Mouse (Mus musculus): Measurements from ENCODE around the gene Lsm14b. TPM values are rescaled to one million over a fixed set of nuclear protein-coding genes. Genes with fewer than 3 reads are reported as not detected.

Lsm14b gene
- polyA plus RNA-seq, 1 experiment from 2014 or later = 20.5 TPM

- no peak overlapping the region for H3K27ac ChIP-seq (replicated peaks)
- ATAC-seq (ENCODE audit: low FRiP score, low read depth) = no peak
- H3K9ac ChIP-seq = no peak overlapping the region
- H3K4me2 ChIP-seq = no peak overlapping the region
- H3K27me3 ChIP-seq = peaks cover 12% of the 10 kb centered on the region
- WGBS = 77% methylated on average over 7 of the region's 7 CpGs
- H3K4me3 ChIP-seq = no peak overlapping the region
- no peaks in the 10 kb centered on the region for H3K36me3 ChIP-seq
- no peaks in the 10 kb centered on the region for H3K9me3 ChIP-seq
- no peaks in the 10 kb centered on the region; the same call in 1 of the 2 replicates for H3K4me1 ChIP-seq (replicated peaks)
These were observed 4.6 kb upstream of the Lsm14b start for GRCm38 (mm10) chr2:180020091-180020661.

GRCm38 (mm10) chr2:180020919-180021318, 3.9 kb upstream of the Lsm14b start:
- H3K4me1 ChIP-seq (replicated peaks) = peaks cover 1% of the 10 kb centered on the region
- H3K36me3 ChIP-seq = no peaks in the 10 kb centered on the region
- no peak overlapping the region for H3K4me2 ChIP-seq
- H3K4me3 ChIP-seq = no peak overlapping the region
- H3K9ac ChIP-seq = no peak overlapping the region
- no peak for ATAC-seq (ENCODE audit: low FRiP score, low read depth)
- H3K9me3 ChIP-seq = no peaks in the 10 kb centered on the region
- H3K27me3 ChIP-seq = peaks cover 12% of the 10 kb centered on the region
- 88% methylated on average over 8 of the region's 8 CpGs for WGBS
- no peak overlapping the region for H3K27ac ChIP-seq (replicated peaks)

- no peaks in the 10 kb centered on the region for H3K9me3 ChIP-seq
- H3K4me2 ChIP-seq = no peak overlapping the region
- H3K4me3 ChIP-seq = no peak overlapping the region
- ATAC-seq (ENCODE audit: low FRiP score, low read depth) = no peak
- H3K9ac ChIP-seq = no peak overlapping the region
- WGBS = 67% methylated on average over 6 of the region's 6 CpGs
- H3K4me1 ChIP-seq (replicated peaks) = peaks cover 20% of the 10 kb centered on the region
- peaks cover 12% of the 10 kb centered on the region for H3K27me3 ChIP-seq
- no peak overlapping the region for H3K27ac ChIP-seq (replicated peaks)
- H3K36me3 ChIP-seq = no peaks in the 10 kb centered on the region
These were observed 2.0 kb upstream of the Lsm14b start for GRCm38 (mm10) chr2:180022751-180023150.

GRCm38 (mm10) chr2:180025135-180025860, 511 bp downstream of the Lsm14b start:
- ATAC-seq (ENCODE audit: low FRiP score, low read depth) = peak; percentile 9
- Histone ChIP-seq H3K4me2 (peak overlapping the region; percentile 90), H3K36me3 (peaks cover 24% of the 10 kb centered on the region), H3K9ac (peak overlapping the region; percentile 96), H3K9me3 (no peaks in the 10 kb centered on the region), H3K4me1 (replicated peaks) (peaks cover 33% of the 10 kb centered on the region), H3K27ac (replicated peaks) (peak overlapping the region; percentile 96), H3K4me3 (peak overlapping the region; percentile 85), H3K27me3 (peaks cover 12% of the 10 kb centered on the region)
- WGBS = 0% methylated on average over 71 of the region's 84 CpGs

DNA sequence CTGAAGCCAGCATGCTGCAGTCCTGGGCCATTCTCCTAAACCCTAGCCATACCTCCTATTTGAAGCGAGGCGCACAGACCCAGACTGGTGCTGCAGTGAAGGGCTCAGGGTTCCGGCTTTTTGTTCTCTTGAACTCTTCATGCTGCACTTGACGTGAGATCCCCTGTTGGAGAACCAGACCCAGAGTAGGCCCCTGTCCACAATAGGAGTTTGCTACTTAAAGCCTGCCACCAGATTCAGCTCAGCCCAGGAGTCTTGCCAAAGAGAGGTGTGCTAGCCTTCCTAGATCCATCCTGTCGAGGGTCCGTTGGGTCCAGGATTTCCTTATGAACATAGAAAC, 1.0 kb downstream of the Lsm14b start:
- Histone ChIP-seq H3K36me3 (peaks cover 30% of the 10 kb centered on the region), H3K9ac (peak overlapping the region; percentile 96), H3K4me3 (peak overlapping the region; percentile 85), H3K27ac (replicated peaks) (peak overlapping the region; percentile 96), H3K4me2 (peak overlapping the region; percentile 90), H3K9me3 (no peaks in the 10 kb centered on the region), H3K4me1 (replicated peaks) (peaks cover 33% of the 10 kb centered on the region), H3K27me3 (peaks cover 12% of the 10 kb centered on the region)
- 7% methylated on average over 6 of the region's 6 CpGs for WGBS
- ATAC-seq (ENCODE audit: low FRiP score, low read depth) = no peak

- peak overlapping the region; percentile 90 for H3K4me2 ChIP-seq
- H3K36me3 ChIP-seq = peaks cover 49% of the 10 kb centered on the region
These were observed 3.0 kb downstream of the Lsm14b start for GRCm38 (mm10) chr2:180027768-180028167.

GRCm38 (mm10) chr2:180031270-180031669, 6.5 kb downstream of the Lsm14b start:
- peaks cover 83% of the 10 kb centered on the region for H3K36me3 ChIP-seq
- WGBS = 83% methylated on average over 6 of the region's 6 CpGs
- ATAC-seq (ENCODE audit: low FRiP score, low read depth) = no peak

More at GRCm38 (mm10) chr2:180027768-180028167, 3.0 kb downstream of the Lsm14b start:
- Histone ChIP-seq H3K9ac (peak overlapping the region; percentile 96; the same call in 1 of the 2 replicates), H3K27me3 (no peaks in the 10 kb centered on the region), H3K4me1 (replicated peaks) (peaks cover 33% of the 10 kb centered on the region), H3K9me3 (no peaks in the 10 kb centered on the region), H3K4me3 (peak overlapping the region; percentile 85), H3K27ac (replicated peaks) (no peak overlapping the region)
- WGBS = 64% methylated on average over 9 of the region's 9 CpGs
- no peak for ATAC-seq (ENCODE audit: low FRiP score, low read depth)

GRCm38 (mm10) chr2:180032925-180033324, 8.1 kb downstream of the Lsm14b start:
- ATAC-seq (ENCODE audit: low FRiP score, low read depth) = no peak
- H3K4me1 ChIP-seq (replicated peaks) = peaks cover 12% of the 10 kb centered on the region

More at GRCm38 (mm10) chr2:180031270-180031669, 6.5 kb downstream of the Lsm14b start:
- H3K27me3 ChIP-seq = no peaks in the 10 kb centered on the region
- H3K4me2 ChIP-seq = no peak overlapping the region
- H3K4me1 ChIP-seq (replicated peaks) = peaks cover 28% of the 10 kb centered on the region
- no peak overlapping the region for H3K4me3 ChIP-seq
- H3K9me3 ChIP-seq = no peaks in the 10 kb centered on the region
- H3K9ac ChIP-seq = no peak overlapping the region
- no peak overlapping the region for H3K27ac ChIP-seq (replicated peaks)

GRCm38 (mm10) chr2:180033956-180034355, 9.2 kb downstream of the Lsm14b start:
- no peaks in the 10 kb centered on the region for H3K27me3 ChIP-seq
- H3K36me3 ChIP-seq = peaks cover 99% of the 10 kb centered on the region
- H3K9ac ChIP-seq = no peak overlapping the region
- no peaks in the 10 kb centered on the region for H3K9me3 ChIP-seq
- H3K4me2 ChIP-seq = no peak overlapping the region
- peaks cover 1% of the 10 kb centered on the region for H3K4me1 ChIP-seq (replicated peaks)
- WGBS = 62% methylated on average over 3 of the region's 3 CpGs
- no peak overlapping the region for H3K4me3 ChIP-seq
- no peak; the same call in 1 of the 2 replicates for ATAC-seq (ENCODE audit: low FRiP score, low read depth)
- no peak overlapping the region for H3K27ac ChIP-seq (replicated peaks)

More at GRCm38 (mm10) chr2:180032925-180033324, 8.1 kb downstream of the Lsm14b start:
- Histone ChIP-seq H3K27me3 (no peaks in the 10 kb centered on the region), H3K27ac (replicated peaks) (no peak overlapping the region), H3K9ac (no peak overlapping the region), H3K4me2 (no peak overlapping the region), H3K36me3 (peaks cover 99% of the 10 kb centered on the region), H3K9me3 (no peaks in the 10 kb centered on the region), H3K4me3 (no peak overlapping the region)
- whole genome bisulfite sequencing = 85% methylated on average over 3 of the region's 3 CpGs

- Histone ChIP-seq H3K4me2 (no peak overlapping the region), H3K9ac (no peak overlapping the region), H3K27me3 (no peaks in the 10 kb centered on the region), H3K4me3 (no peak overlapping the region), H3K27ac (replicated peaks) (no peak overlapping the region), H3K36me3 (peaks cover 95% of the 10 kb centered on the region), H3K4me1 (replicated peaks) (peaks cover 4% of the 10 kb centered on the region), H3K9me3 (no peaks in the 10 kb centered on the region)
- 76% methylated on average over 5 of the region's 5 CpGs for WGBS
- ATAC-seq (ENCODE audit: low FRiP score, low read depth) = no peak
These were observed 10.0 kb downstream of the Lsm14b start for GRCm38 (mm10) chr2:180034753-180035152.

DNA sequence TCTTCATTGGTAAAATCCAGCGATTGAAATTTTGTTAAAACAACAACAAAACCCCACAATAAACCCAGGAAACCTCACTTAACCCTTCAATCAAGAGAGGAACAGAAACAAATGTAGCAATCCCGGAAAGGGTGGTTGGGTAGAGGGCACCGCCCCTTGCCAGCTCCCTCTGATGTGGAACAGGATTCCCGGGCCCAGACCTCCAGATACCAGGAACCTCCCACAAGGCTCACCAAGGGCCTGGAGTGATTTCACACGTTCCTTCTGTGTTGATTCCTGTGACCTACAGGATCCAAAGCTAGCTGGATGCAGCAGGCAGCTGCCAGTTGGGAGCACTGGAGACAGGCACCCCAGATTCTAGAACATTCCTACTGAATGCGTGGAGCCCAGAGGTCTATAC, 15.6 kb downstream of the Lsm14b start:
- H3K4me2 ChIP-seq = peak overlapping the region; percentile 71
- H3K27ac ChIP-seq (replicated peaks) = no peak overlapping the region
- no peaks in the 10 kb centered on the region for H3K27me3 ChIP-seq
- peak overlapping the region; percentile 96; the same call in 1 of the 2 replicates for H3K4me3 ChIP-seq
- ATAC-seq (ENCODE audit: low FRiP score, low read depth) = no peak
- no peaks in the 10 kb centered on the region for H3K9me3 ChIP-seq
- H3K9ac ChIP-seq = peak overlapping the region; percentile 98; the same call in 1 of the 2 replicates
- H3K36me3 ChIP-seq = peaks cover 40% of the 10 kb centered on the region
- peaks cover 41% of the 10 kb centered on the region for H3K4me1 ChIP-seq (replicated peaks)
- 63% methylated on average over 6 of the region's 6 CpGs for WGBS

- Histone ChIP-seq H3K36me3 (peaks cover 27% of the 10 kb centered on the region), H3K27ac (replicated peaks) (peak overlapping the region; percentile 99), H3K4me3 (peak overlapping the region; percentile 96), H3K9ac (peak overlapping the region; percentile 98), H3K4me2 (peak overlapping the region; percentile 71), H3K9me3 (no peaks in the 10 kb centered on the region), H3K4me1 (replicated peaks) (peaks cover 42% of the 10 kb centered on the region), H3K27me3 (no peaks in the 10 kb centered on the region)
- ATAC-seq (ENCODE audit: low FRiP score, low read depth) = peak; percentile 71
- WGBS = 1% methylated on average over 64 of the region's 66 CpGs
These were observed 16.9 kb downstream of the Lsm14b start for GRCm38 (mm10) chr2:180041577-180042255.
